Mouse (Mus musculus) skeletal muscle tissue, adult 2 months (tissue): ENCODE data around the gene Pcsk5.

Experiments
- DNase-seq: peaks from one replicate; pipeline ENCODE4 v3.0.0-alpha.2; 2012; ENCODE audit warnings: low read depth, low spot score

Gene Pcsk5

DNA sequence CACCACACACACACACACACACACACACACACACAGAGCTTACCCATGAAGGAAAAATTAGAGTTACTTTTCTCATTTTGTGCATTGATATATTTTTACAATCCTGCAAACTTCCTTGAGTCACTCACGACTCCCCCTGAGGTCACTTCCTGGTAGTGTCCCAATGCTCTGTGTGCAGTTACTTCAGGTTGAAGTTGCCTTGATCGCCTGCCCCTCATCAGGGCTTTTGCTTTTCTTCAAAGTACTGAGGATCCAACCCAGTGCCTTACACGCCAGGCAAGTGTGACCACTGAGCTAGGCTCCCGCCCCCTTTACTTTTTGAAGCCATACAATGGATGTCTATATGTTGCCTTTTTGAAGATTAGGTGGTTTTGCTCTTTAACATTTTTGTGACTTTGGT is 437.5 kb downstream of the Pcsk5 start:
- no peak for DNase-seq

DNA sequence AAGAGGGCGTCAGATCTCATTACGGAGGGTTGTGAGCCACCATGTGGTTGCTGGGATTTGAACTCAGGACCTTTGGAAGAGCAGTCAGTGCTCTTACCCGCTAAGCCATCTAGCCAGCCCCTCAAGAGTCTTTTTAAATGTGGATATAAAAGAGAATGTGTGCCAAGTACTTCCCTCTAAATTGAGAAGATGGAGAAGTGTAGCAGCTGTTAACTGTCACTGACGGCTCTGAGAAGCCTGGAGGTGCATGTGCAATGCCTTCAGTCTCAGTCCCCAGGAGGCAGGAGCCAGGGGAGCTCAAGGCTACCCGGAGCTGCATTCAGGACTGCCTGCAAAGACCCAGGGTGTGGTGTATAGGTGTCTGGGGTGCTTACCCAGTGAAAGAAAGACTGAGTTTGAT is 439.5 kb downstream of the Pcsk5 start:
- DNase-seq: no peak

DNA sequence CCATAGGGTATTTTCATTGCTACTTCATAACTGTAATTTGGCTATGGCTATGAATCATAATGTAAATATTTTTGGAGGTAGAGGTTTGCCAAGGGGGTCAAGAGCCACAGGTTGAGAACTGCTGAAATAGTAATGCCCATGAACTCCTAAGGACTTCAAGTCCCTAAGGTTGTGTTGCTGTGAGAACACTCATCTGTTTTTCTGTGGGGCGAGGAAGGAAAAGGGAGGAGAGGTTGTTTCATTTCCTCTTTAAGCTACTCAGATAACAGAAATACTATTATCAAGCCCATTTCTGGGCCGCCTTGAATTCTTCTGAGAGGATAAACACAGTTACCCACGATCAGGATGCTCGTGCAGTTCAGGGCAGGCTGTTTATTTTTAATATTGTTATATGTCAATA is 440.6 kb downstream of the Pcsk5 start:
- DNase-seq: no peak

GRCm38 (mm10) chr19:17393841-17394591 is 443.4 kb downstream of the Pcsk5 start, which contains the start of gene Rfk:
Gene Rfk (plus strand): TSS chr19:17394043.
- DNase-seq: peak; percentile 82

DNA sequence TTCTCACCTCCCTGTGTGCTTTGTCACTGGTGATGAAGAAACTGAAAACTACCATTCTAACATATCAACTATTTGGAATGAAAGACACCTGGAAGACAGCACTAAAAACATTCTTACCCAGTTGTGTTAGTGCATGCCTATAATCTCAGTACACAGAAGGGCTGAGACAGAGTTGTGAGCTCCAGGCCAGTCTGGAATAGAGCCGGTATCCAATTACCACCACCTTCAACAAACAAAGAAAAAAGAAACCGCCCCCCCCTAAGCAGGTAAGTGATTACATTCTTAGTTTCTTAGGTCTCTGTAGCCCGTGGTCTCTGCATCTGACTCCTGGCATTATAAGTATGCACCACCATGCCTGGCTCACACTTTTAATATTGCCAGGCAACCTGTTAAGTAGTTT is 444.6 kb downstream of the Pcsk5 start:
- DNase-seq: no peak

DNA sequence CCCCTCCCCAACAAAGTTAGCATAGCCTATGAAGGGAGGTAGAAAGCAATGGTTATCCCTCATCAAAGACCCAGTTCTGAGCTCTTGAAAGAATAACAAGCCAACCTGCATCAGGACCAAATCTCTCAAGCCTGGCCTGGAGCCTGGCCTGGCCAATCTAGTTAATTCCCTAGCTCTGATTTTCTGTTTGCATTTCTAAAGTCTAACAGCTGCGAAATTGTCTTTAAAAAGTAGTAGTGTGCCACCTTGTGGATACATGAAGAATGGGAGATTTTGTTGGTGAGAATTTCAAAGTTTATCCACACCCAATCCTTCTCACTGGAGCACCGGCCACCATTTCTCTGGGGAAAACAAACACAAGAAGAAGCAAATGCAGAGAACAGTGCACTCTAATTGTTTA is 449.0 kb downstream of the Pcsk5 start:
- no peak for DNase-seq

GRCm38 (mm10) chr19:17386424-17386823 is 451.0 kb downstream of the Pcsk5 start:
- no peak for DNase-seq

DNA sequence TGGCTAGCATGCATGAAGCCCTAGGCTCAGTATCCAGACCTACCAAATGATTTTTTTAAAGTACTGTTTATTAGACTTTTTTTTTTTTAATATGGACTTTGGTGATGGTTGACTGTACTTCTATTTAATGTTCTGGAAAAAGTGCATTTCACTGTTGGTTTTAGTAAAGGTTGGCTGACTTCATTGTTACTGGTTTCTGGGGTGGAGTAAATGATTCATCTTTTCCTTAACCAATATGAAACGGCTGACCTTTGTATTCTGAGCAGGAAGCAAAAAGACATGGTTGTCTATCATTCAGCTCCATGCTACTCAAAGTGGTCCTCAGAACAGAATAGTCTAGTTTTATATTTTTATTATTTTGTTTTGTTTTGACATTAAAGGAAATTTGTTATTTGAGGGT is 452.0 kb downstream of the Pcsk5 start:
- no peak for DNase-seq

GRCm38 (mm10) chr19:17385022-17385421 is 452.4 kb downstream of the Pcsk5 start:
- DNase-seq: no peak

DNA sequence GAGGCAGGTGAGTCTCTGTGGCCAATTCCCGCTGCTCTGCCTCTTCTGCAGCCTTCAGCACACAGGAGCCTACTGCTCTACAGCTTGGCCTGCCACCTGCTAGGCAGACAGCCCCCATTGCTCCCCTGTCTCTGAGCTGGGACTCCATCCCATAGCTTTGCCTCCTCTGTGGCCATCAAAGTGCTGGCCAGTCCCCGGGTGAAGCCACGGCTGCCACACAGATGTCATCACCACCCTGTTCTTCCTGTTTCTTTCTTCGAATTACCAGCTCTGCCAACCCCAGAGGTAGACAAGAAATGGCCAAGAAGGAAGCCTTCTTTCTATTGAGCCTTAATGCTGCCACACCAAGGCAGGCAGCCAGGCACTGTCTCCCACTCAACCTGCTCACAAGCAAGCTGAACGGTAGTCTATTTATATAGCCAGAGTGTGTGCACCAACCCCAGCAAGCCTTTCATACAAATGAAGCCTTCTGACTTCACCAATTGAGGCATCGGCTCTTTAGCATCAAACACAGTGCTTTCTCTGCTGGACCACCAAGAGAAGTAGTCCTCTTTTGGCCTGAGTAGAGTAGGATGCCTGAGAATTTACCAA is 454.5 kb downstream of the Pcsk5 start:
- DNase-seq: no peak
